ENCODE assay signal across 23 mouse cellular contexts in genomic region chr7:143777375-143777774, GRCm38 (mm10). TPM values are rescaled to one million over a fixed set of nuclear protein-coding genes. Genes with fewer than 3 reads are reported as not detected.
DNase-seq lines count a peak whose midpoint lies in the region; ATAC-seq and TF ChIP-seq lines count a peak whose summit lies in the region.
"Had no signal": no experiment of that assay in that cellular context is flagged by ENCODE, and none has a peak within 500 bp of the region (broad histone marks: within the 10 kb centered on the region; RNA-seq: fewer than 3 reads in every experiment).

No protein-coding gene starts in this region.

- H3K36me3 ChIP-seq in kidney, embryonic 14.5 days (ENCODE audit: control insufficient read depth, insufficient read depth, low read length), result no peaks in the 10 kb centered on the region
- H3K36me3 ChIP-seq: midbrain, embryonic 15.5 days had no signal

- no peaks in the 10 kb centered on the region for H3K9me3 ChIP-seq in kidney, embryonic 14.5 days (ENCODE audit: control insufficient read depth, low read length)
- H3K9me3 ChIP-seq: midbrain, embryonic 15.5 days had no signal

- no peak overlapping the region for H3K4me2 ChIP-seq in kidney, embryonic 14.5 days (replicated peaks; ENCODE audit: low read depth, low read length)
- H3K4me2 ChIP-seq: midbrain, embryonic 15.5 days had no signal

- 59% methylated on average over 2 of the region's 2 CpGs for WGBS in kidney, embryonic 14.5 days

- intact Hi-C loops in gastrocnemius, adult 2 months (cut with DNase I), result no loop called here
- intact Hi-C loops in heart, postnatal 14 days (cut with DNase I), result no loop called here

- peak; percentile 38 for DNase-seq in gastrocnemius, adult 2 months
- DNase-seq in gastrocnemius, postnatal 4 days (ENCODE audit: low spot score in 2 of 2), result no peak
- peak; percentile 28 to 29 for DNase-seq in kidney, adult 8-10 months
- DNase-seq in heart, postnatal 14 days, result peak; percentile 46 to 49
- peak; percentile 46 to 77 for DNase-seq in kidney, postnatal 25 days
- DNase-seq in spleen, adult 18-20 months, result no peak
- no peak for DNase-seq in cerebellum, adult 11 months
- DNase-seq: cerebellum, postnatal 25 days; layer of hippocampus, postnatal 36 days; lung, adult 18-20 months; right cerebral cortex, postnatal 4 days; thymus, postnatal 36 days had no signal

- no peaks in the 10 kb centered on the region for H3K27me3 ChIP-seq in kidney, embryonic 14.5 days (ENCODE audit: control insufficient read depth, insufficient read depth, low read length)
- H3K27me3 ChIP-seq: midbrain, embryonic 15.5 days had no signal

- 0 out of 2 replicates have a peak, but pooled peaks cover 2% of the 10 kb centered on the region for H3K4me1 ChIP-seq in kidney, embryonic 14.5 days (ENCODE audit: control insufficient read depth, insufficient read depth, low read length)
- H3K4me1 ChIP-seq: midbrain, embryonic 15.5 days had no signal

- H3K9ac ChIP-seq in kidney, embryonic 14.5 days (ENCODE audit: low read depth, low read length), result no peak overlapping the region
- H3K9ac ChIP-seq: midbrain, embryonic 15.5 days had no signal

- no peak for TF ChIP-seq CTCF in gastrocnemius, adult 2 months (IDR thresholded peaks at IDR 0.05)

- no peak for ATAC-seq in kidney, embryonic 14.5 days (ENCODE audit: low FRiP score, low TSS enrichment)
- ATAC-seq: forebrain, embryonic 14.5 days; midbrain, embryonic 15.5 days had no signal

- peak overlapping the region; percentile 72 for H3K27ac ChIP-seq in gastrocnemius, adult 2 months
- no peak overlapping the region for H3K27ac ChIP-seq in kidney, embryonic 14.5 days (ENCODE audit: low read depth, low read length)
- H3K27ac ChIP-seq: midbrain, embryonic 15.5 days had no signal

- H3K4me3 ChIP-seq in gastrocnemius, adult 2 months, result no peak overlapping the region
- no peak overlapping the region for H3K4me3 ChIP-seq in kidney, embryonic 14.5 days (ENCODE audit: low read length)
- H3K4me3 ChIP-seq: erythroblast, embryonic 14.5 days; midbrain, embryonic 15.5 days had no signal

RNA-seq across cellular contexts. Expression of gene Mrgpre, which starts 6.9 kb away (rescaled TPM):
- under 1 TPM; 0.43 to 0.84 TPM for total RNA-seq in gastrocnemius, adult 2 months (2021)
- 1 to 10 TPM; 1.7 to 2.7 TPM for total RNA-seq in gastrocnemius, postnatal 4 days (2021)
- polyA plus RNA-seq in kidney, embryonic 14.5 days (2014; fragmentation: Nextera tagmentation; extraction: Ambion mirVana), result 0.86 and 1.8 TPM in 2 replicates
- total RNA-seq in heart, postnatal 14 days (2021), result 1 to 10 TPM; 1.5 to 1.8 TPM
- total RNA-seq: megakaryocyte, adult 5-6 weeks had no signal
- polyA plus RNA-seq: erythroblast, embryonic 14.5 days had no signal

RNA-seq across cellular contexts. Expression of gene Mrgprg, which starts 10.6 kb away (rescaled TPM):
- total RNA-seq in gastrocnemius, adult 2 months (2021), result 1 to 10 TPM in 1 of 2 experiments, under 1 TPM in 1; 0.26 to 1.3 TPM
- not detected for total RNA-seq in gastrocnemius, postnatal 4 days (2021)
- polyA plus RNA-seq in kidney, embryonic 14.5 days (2014; fragmentation: Nextera tagmentation; extraction: Ambion mirVana), result not detected in 2 replicates
- total RNA-seq in heart, postnatal 14 days (2021), result not detected
- total RNA-seq: CH12.LX; layer of hippocampus, postnatal 36 days; left cerebral cortex, postnatal 36 days; liver, adult 2 months; megakaryocyte, adult 5-6 weeks; neutrophil, adult 5-6 weeks had no signal
- polyA plus RNA-seq: embryonic facial prominence, embryonic 11.5 days; erythroblast, embryonic 14.5 days; forebrain, embryonic 14.5 days; hindbrain, embryonic 11.5 days; liver, adult 2 months; midbrain, embryonic 15.5 days had no signal

RNA-seq across cellular contexts. Expression of gene Osbpl5, which starts 20.6 kb away (rescaled TPM):
- total RNA-seq in gastrocnemius, adult 2 months (2021), result 10 to 100 TPM; 12.7 to 18.4 TPM
- 10 to 100 TPM; 57.0 to 58.7 TPM for total RNA-seq in gastrocnemius, postnatal 4 days (2021)
- 18.7 and 30.7 TPM in 2 replicates for polyA plus RNA-seq in kidney, embryonic 14.5 days (2014; fragmentation: Nextera tagmentation; extraction: Ambion mirVana)
- 10 to 100 TPM; 18.5 to 21.9 TPM for total RNA-seq in heart, postnatal 14 days (2021)
- polyA plus RNA-seq: erythroblast, embryonic 14.5 days had no signal

RNA-seq across cellular contexts. Expression of gene Nadsyn1, which starts 45.3 kb away (rescaled TPM):
- total RNA-seq in gastrocnemius, adult 2 months (2021), result 1 to 10 TPM; 3.7 to 4.6 TPM
- 1 to 10 TPM; 5.1 to 5.9 TPM for total RNA-seq in gastrocnemius, postnatal 4 days (2021)
- polyA plus RNA-seq in kidney, embryonic 14.5 days (2014; fragmentation: Nextera tagmentation; extraction: Ambion mirVana), result 5.2 and 9.6 TPM in 2 replicates
- total RNA-seq in heart, postnatal 14 days (2021), result 1 to 10 TPM; 5.8 to 6.4 TPM

RNA-seq across cellular contexts. Expression of gene Dhcr7, which starts 45.6 kb away (rescaled TPM):
- total RNA-seq in gastrocnemius, adult 2 months (2021), result 1 to 10 TPM; 4.2 to 7.6 TPM
- 10 to 100 TPM; 16.7 to 18.6 TPM for total RNA-seq in gastrocnemius, postnatal 4 days (2021)
- polyA plus RNA-seq in kidney, embryonic 14.5 days (2014; fragmentation: Nextera tagmentation; extraction: Ambion mirVana), result 25.5 and 42.5 TPM in 2 replicates
- 1 to 10 TPM; 6.1 to 7.4 TPM for total RNA-seq in heart, postnatal 14 days (2021)

Comparison
In these comparisons a context has a peak if more than half of its experiments do, and no peak if none do; other contexts are left out.
1. DNase-seq: peak in gastrocnemius, adult 2 months (single experiment), kidney, adult 8-10 months (2 of 2), heart, postnatal 14 days (2 of 2) and kidney, postnatal 25 days (2 of 2); none in gastrocnemius, postnatal 4 days (0 of 2), spleen, adult 18-20 months (0 of 2) and cerebellum, adult 11 months (single experiment).